Mouse (Mus musculus) midbrain, embryonic 16.5 days (tissue): ENCODE results near the gene Fthl17b. TPM values are rescaled to one million over a fixed set of nuclear protein-coding genes. Genes with fewer than 3 reads are reported as not detected.
"Not testable (repeated sequence)": the region's sequence is repeated elsewhere in the genome, so short reads cannot be mapped to it uniquely, and the experiment has no call there.

Experiments used
- ATAC-seq: fragments of 200-750 bp; cut with Nextera tagmentation; 2 replicates; pipeline ENCODE4 v1.8.0; 2017; ENCODE audit warnings: moderate TSS enrichment
- H3K27ac ChIP-seq: fragments of 300-500 bp; sonication (generic); 2 replicates; pipeline ENCODE4 v1.5.1; 2014; ENCODE audit warnings: mild to moderate bottlenecking, low read length, mixed read lengths
- H3K27me3 ChIP-seq: fragments of 300-500 bp; sonication (generic); 2 replicates; pipeline ENCODE4 v1.6.1; 2014; ENCODE audit warnings: low read depth, low read length, mixed read lengths; ENCODE audit not compliant: control insufficient read depth, insufficient read depth
- H3K36me3 ChIP-seq: fragments of 300-500 bp; sonication (generic); 2 replicates; pipeline ENCODE4 v1.6.1; 2014; ENCODE audit warnings: mild to moderate bottlenecking, low read length, moderate library complexity, mixed read lengths; ENCODE audit not compliant: control insufficient read depth, insufficient read depth
- H3K4me1 ChIP-seq: fragments of 300-500 bp; sonication (generic); 2 replicates; pipeline ENCODE4 v1.6.1; 2014; ENCODE audit warnings: mild to moderate bottlenecking, low read length, mixed read lengths; ENCODE audit not compliant: control insufficient read depth, insufficient read depth
- H3K4me2 ChIP-seq: fragments of 300-500 bp; sonication (generic); 2 replicates; pipeline ENCODE4 v1.6.1; 2014; ENCODE audit warnings: mild to moderate bottlenecking, low read length, mixed read lengths
- H3K4me3 ChIP-seq: fragments of 300-500 bp; sonication (generic); 2 replicates; pipeline ENCODE4 v1.5.1; 2014; ENCODE audit warnings: low read depth, mild to moderate bottlenecking, low read length, moderate library complexity, mixed read lengths
- H3K9ac ChIP-seq: fragments of 300-500 bp; sonication (generic); 2 replicates; pipeline ENCODE4 v1.6.1; 2014; ENCODE audit warnings: low read depth, low read length, mixed read lengths
- H3K9me3 ChIP-seq: fragments of 300-500 bp; sonication (generic); replicated peaks from 2 replicates; pipeline ENCODE4 v1.6.1; 2014; ENCODE audit warnings: mild to moderate bottlenecking, low read length, mixed read lengths; ENCODE audit not compliant: control insufficient read depth, poor library complexity, severe bottlenecking
- WGBS: fragments of 180-500 bp; shearing (Covaris S2); extraction: QIAGEN DNeasy Blood & Tissue Kit; methylation state at CpG from one replicate; pipeline ENCODE4 v1.1.7; 2014; 5-methylcytosine and 5-hydroxymethylcytosine counted together
- polyA plus RNA-seq: library from polyadenylated mRNA; unstranded; fragments of >200 nt; fragmentation: Nextera tagmentation; extraction: Ambion mirVana; gene quantifications from 2 replicates; pipeline ENCODE4 v1.2.1, GENCODE M21; 2015

Fthl17b gene
- not detected in 2 replicates for polyA plus RNA-seq

GRCm38 (mm10) chrX:8962875-8963274 lies at the start of gene Fthl17b:
Gene Fthl17b, minus strand, starts transcription at chrX:8962975.
- not testable (repeated sequence) for H3K36me3 ChIP-seq, ATAC-seq, H3K4me2 ChIP-seq, H3K9ac ChIP-seq, H3K27ac ChIP-seq, H3K27me3 ChIP-seq, H3K4me1 ChIP-seq, H3K4me3 ChIP-seq, H3K9me3 ChIP-seq
- WGBS, result 77% methylated on average over 2 of the region's 11 CpGs

GRCm38 (mm10) chrX:8986655-8987054 lies 23.9 kb upstream of the Fthl17b start, which contains the start of gene Fthl17d:
Gene Fthl17d, minus strand, starts transcription at chrX:8986755.
- not testable (repeated sequence) for H3K4me3 ChIP-seq, H3K36me3 ChIP-seq, H3K4me1 ChIP-seq, H3K27me3 ChIP-seq, H3K27ac ChIP-seq, H3K4me2 ChIP-seq, ATAC-seq, H3K9ac ChIP-seq, H3K9me3 ChIP-seq
- WGBS, result no CpG with 5 or more reads among the region's 9 CpGs

GRCm38 (mm10) chrX:8976459-8976858 lies 13.7 kb upstream of the Fthl17b start, which contains the start of gene Fthl17c:
Gene Fthl17c, minus strand, starts transcription at chrX:8976559.
- H3K27me3 ChIP-seq, H3K4me2 ChIP-seq, H3K4me3 ChIP-seq, H3K9me3 ChIP-seq, H3K9ac ChIP-seq, ATAC-seq, H3K4me1 ChIP-seq, H3K27ac ChIP-seq, H3K36me3 ChIP-seq: not testable (repeated sequence)
- no CpG with 5 or more reads among the region's 11 CpGs for WGBS

- 45% methylated on average over 4 of the region's 4 CpGs for WGBS
- not testable (repeated sequence) for ATAC-seq
These were observed 1.8 kb upstream of the Fthl17b start for GRCm38 (mm10) chrX:8964618-8965017.

GRCm38 (mm10) chrX:8948130-8948805 lies 14.5 kb downstream of the Fthl17b start:
- H3K4me2 ChIP-seq, H3K9ac ChIP-seq, H3K4me3 ChIP-seq, H3K4me1 ChIP-seq, H3K36me3 ChIP-seq, H3K9me3 ChIP-seq, H3K27ac ChIP-seq, H3K27me3 ChIP-seq: not testable (repeated sequence)
- ATAC-seq, result peak; percentile 92
- 19% methylated on average over 5 of the region's 7 CpGs for WGBS

More at GRCm38 (mm10) chrX:8964618-8965017, 1.8 kb upstream of the Fthl17b start:
- not testable (repeated sequence) for H3K4me3 ChIP-seq, H3K27me3 ChIP-seq, H3K4me2 ChIP-seq, H3K36me3 ChIP-seq, H3K9me3 ChIP-seq, H3K4me1 ChIP-seq, H3K27ac ChIP-seq, H3K9ac ChIP-seq

GRCm38 (mm10) chrX:8944041-8944440 lies 18.7 kb downstream of the Fthl17b start:
- H3K9me3 ChIP-seq, result no peaks in the 10 kb centered on the region
- H3K4me1 ChIP-seq, result no peaks in the 10 kb centered on the region
- H3K4me3 ChIP-seq, result no peak overlapping the region
- H3K36me3 ChIP-seq, result no peaks in the 10 kb centered on the region
- ATAC-seq, result 0 out of 2 replicates have a peak, but pooled peaks have one; percentile 42
- no peak overlapping the region for H3K9ac ChIP-seq
- no peak overlapping the region for H3K4me2 ChIP-seq
- H3K27me3 ChIP-seq, result no peaks in the 10 kb centered on the region
- H3K27ac ChIP-seq, result no peak overlapping the region
- 64% methylated on average over 8 of the region's 8 CpGs for WGBS

- Histone ChIP-seq H3K9me3 (0 out of 2 replicates have a peak, but pooled peaks cover 3% of the 10 kb centered on the region), H3K9ac (no peak overlapping the region), H3K27me3 (no peaks in the 10 kb centered on the region), H3K36me3 (no peaks in the 10 kb centered on the region), H3K4me1 (no peaks in the 10 kb centered on the region), H3K4me3 (no peak overlapping the region), H3K27ac (peak overlapping the region; percentile 38; the same call in 1 of the 2 replicates), H3K4me2 (no peak overlapping the region)
- ATAC-seq, result peak; percentile 66; the same call in 1 of the 2 replicates
- WGBS, result 9% methylated on average over 4 of the region's 4 CpGs
These were observed 35.5 kb downstream of the Fthl17b start for GRCm38 (mm10) chrX:8927308-8927707.

- peak; percentile 88; the same call in 1 of the 2 replicates for ATAC-seq
- H3K36me3 ChIP-seq, result no peaks in the 10 kb centered on the region
- H3K27ac ChIP-seq, result peak overlapping the region; percentile 50
- H3K4me1 ChIP-seq, result no peaks in the 10 kb centered on the region
- H3K9ac ChIP-seq, result no peak overlapping the region
- H3K27me3 ChIP-seq, result no peaks in the 10 kb centered on the region
- H3K4me3 ChIP-seq, result no peak overlapping the region
- 0 out of 2 replicates have a peak, but pooled peaks cover 3% of the 10 kb centered on the region for H3K9me3 ChIP-seq
- 63% methylated on average over 9 of the region's 9 CpGs for WGBS
- no peak overlapping the region for H3K4me2 ChIP-seq
These were observed 40.8 kb downstream of the Fthl17b start for GRCm38 (mm10) chrX:8921813-8922607.

- WGBS, result 59% methylated on average over 4 of the region's 4 CpGs
- no peak for ATAC-seq
These were observed 41.7 kb downstream of the Fthl17b start for GRCm38 (mm10) chrX:8921080-8921479.

More at GRCm38 (mm10) chrX:8921080-8921479, 41.7 kb downstream of the Fthl17b start:
- Histone ChIP-seq H3K4me2 (no peak overlapping the region), H3K9ac (no peak overlapping the region), H3K4me3 (no peak overlapping the region), H3K9me3 (0 out of 2 replicates have a peak, but pooled peaks cover 3% of the 10 kb centered on the region), H3K36me3 (no peaks in the 10 kb centered on the region), H3K4me1 (no peaks in the 10 kb centered on the region), H3K27ac (peak overlapping the region; percentile 50), H3K27me3 (no peaks in the 10 kb centered on the region)
